Mouse (Mus musculus): ENCODE measurements at regions not wholly inside any gene's neighbourhood (a gene's known extent, or its start where the extent isn't known, plus 50 kb on each side); places are given as distances from the start of the nearest gene placed in this dataset.

DNA sequence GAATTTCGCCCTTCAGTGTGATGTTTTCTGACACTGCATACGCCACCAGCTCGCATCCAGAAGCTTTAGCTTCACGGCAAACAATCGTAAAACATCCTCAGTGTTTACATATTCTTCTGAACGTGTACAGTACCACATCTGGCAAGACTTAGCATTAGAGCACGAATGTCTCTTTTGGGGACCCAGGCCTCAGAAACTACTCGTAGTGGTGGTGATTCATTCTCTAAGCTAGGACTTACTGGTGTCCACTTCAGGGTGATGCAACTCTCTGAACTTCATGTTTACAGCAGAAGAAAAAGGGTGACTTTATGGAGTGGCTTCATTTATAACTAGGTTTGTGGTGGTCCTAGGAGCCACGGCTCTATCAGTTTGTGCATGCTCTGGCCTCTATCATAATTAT, 451.1 kb downstream of the Gm597 start:
- TF ChIP-seq CEBPB (IDR thresholded peaks at IDR 0.05; ENCODE audit: low read depth) (peak; percentile 74), MAX (IDR thresholded peaks at IDR 0.05) (no peak), CTCF (IDR thresholded peaks at IDR 0.05; ENCODE audit: control insufficient read depth, insufficient read depth, insufficient read length) (no peak), USF1 (IDR thresholded peaks at IDR 0.05; ENCODE audit: low read depth) (no peak)
